Mouse (Mus musculus): ENCODE data around the gene Tspan18.

Tspan18 gene

GRCm38 (mm10) chr2:93154486-93155032, 179.7 kb downstream of the Tspan18 start:
- no peak for DNase-seq (ENCODE audit: low spot score)

- DNase-seq (ENCODE audit: low spot score) = no peak
These were observed 180.5 kb downstream of the Tspan18 start for GRCm38 (mm10) chr2:93153833-93154232.

GRCm38 (mm10) chr2:93152883-93153491, 181.3 kb downstream of the Tspan18 start:
- no peak for DNase-seq (ENCODE audit: low spot score)

GRCm38 (mm10) chr2:93152191-93152601, 182.1 kb downstream of the Tspan18 start:
- DNase-seq (ENCODE audit: low spot score) = no peak
